Mouse (Mus musculus) urinary bladder, postnatal 4 days (tissue): ENCODE data around the gene Rabgap1l.

Source experiments
- DNase-seq, 2 experiments: peaks; one replicate each; pipeline ENCODE4 v3.0.0; 2021 to 2022; ENCODE audit warnings: low spot score in 2 of 2

Gene Rabgap1l

GRCm38 (mm10) chr1:160594576-160594975 lies 198.4 kb downstream of the Rabgap1l start:
- DNase-seq = no peak

- DNase-seq = no peak
Observed at GRCm38 (mm10) chr1:160594066-160594465, 198.9 kb downstream of the Rabgap1l start.

GRCm38 (mm10) chr1:160588911-160589590 lies 204.0 kb downstream of the Rabgap1l start:
- no peak for DNase-seq

- DNase-seq = no peak
Observed at GRCm38 (mm10) chr1:160579309-160580233, 213.4 kb downstream of the Rabgap1l start.

- no peak for DNase-seq
Observed at GRCm38 (mm10) chr1:160576124-160576523, 216.9 kb downstream of the Rabgap1l start.

- DNase-seq = no peak
Observed at GRCm38 (mm10) chr1:160574039-160574438, 219.0 kb downstream of the Rabgap1l start.

GRCm38 (mm10) chr1:160566458-160566857 lies 226.6 kb downstream of the Rabgap1l start:
- no peak for DNase-seq

GRCm38 (mm10) chr1:160561381-160561780 lies 231.6 kb downstream of the Rabgap1l start:
- no peak for DNase-seq

- DNase-seq = no peak
Observed at GRCm38 (mm10) chr1:160550636-160551035, 242.4 kb downstream of the Rabgap1l start.

- DNase-seq = no peak
Observed at GRCm38 (mm10) chr1:160547934-160548876, 244.8 kb downstream of the Rabgap1l start.

GRCm38 (mm10) chr1:160535649-160536048 lies 257.4 kb downstream of the Rabgap1l start:
- no peak for DNase-seq

- no peak for DNase-seq
Observed at GRCm38 (mm10) chr1:160534571-160535335, 258.3 kb downstream of the Rabgap1l start.

- no peak for DNase-seq
Observed at GRCm38 (mm10) chr1:160533209-160533820, 259.7 kb downstream of the Rabgap1l start.

- peak; percentile 76 to 86 for DNase-seq
Observed at GRCm38 (mm10) chr1:160531402-160531801, 261.6 kb downstream of the Rabgap1l start.

- DNase-seq = no peak
Observed at GRCm38 (mm10) chr1:160521918-160522317, 271.1 kb downstream of the Rabgap1l start.

- DNase-seq = no peak
Observed at GRCm38 (mm10) chr1:160520665-160521064, 272.3 kb downstream of the Rabgap1l start.

- DNase-seq = no peak
Observed at GRCm38 (mm10) chr1:160519896-160520465, 273.0 kb downstream of the Rabgap1l start.

- no peak for DNase-seq
Observed at GRCm38 (mm10) chr1:160518552-160518951, 274.5 kb downstream of the Rabgap1l start.

- no peak for DNase-seq
Observed at GRCm38 (mm10) chr1:160507766-160508165, 285.2 kb downstream of the Rabgap1l start.
